Mouse (Mus musculus) MEL (cell line): ENCODE measurements around the gene Ghr.

Experiments used
- CTCF ChIP-seq, 3 experiments: IDR thresholded peaks in 2 of 3; conservative IDR thresholded peaks in 1 of 3; 2 replicates each; pipeline ENCODE4 v1.5.1; 2011 to 2012; ENCODE audit warnings: low read length in 3 of 3, low read depth in 2 of 3, mild to moderate bottlenecking in 2 of 3, improper control_type of control experiment in 1 of 3, inconsistent platforms in 1 of 3, mixed read lengths in 1 of 3, moderate library complexity in 1 of 3; ENCODE audit not compliant: control insufficient read depth in 1 of 3, insufficient read depth in 1 of 3, poor library complexity in 1 of 3, severe bottlenecking in 1 of 3
- E2F4 ChIP-seq: IDR thresholded peaks from 2 replicates; pipeline ENCODE4 v1.6.1; 2011; ENCODE audit warnings: low read depth, low read length, improper control_type of control experiment, borderline replicate concordance

- TF ChIP-seq CTCF (IDR thresholded peaks at IDR 0.05 in 2 of 3, conservative IDR thresholded peaks at IDR 0.05 in 1 of 3; ENCODE audit: control insufficient read depth in 1 of 3, insufficient read depth in 1 of 3, low read depth in 2 of 3, low read length in 3 of 3, poor library complexity in 1 of 3, severe bottlenecking in 1 of 3) (no peak), E2F4 (no peak)
Measured at GRCm38 (mm10) chr15:3268247-3268646, 315.0 kb downstream of the Ghr start, which contains the start of gene Selenop.
